Mouse (Mus musculus): Measurements from ENCODE around the gene E2f1. TPM values are rescaled to one million over a fixed set of nuclear protein-coding genes. Genes with fewer than 3 reads are reported as not detected.

The E2f1 gene
- total and polyA plus RNA-seq, 3 experiments: 5.1 to 19.6 (median 5.3) TPM

GRCm38 (mm10) chr2:154617061-154617460, 47.4 kb upstream of the E2f1 start:
- Histone ChIP-seq H3K27ac (ENCODE audit: insufficient read depth, low read depth) (no peak overlapping the region), H3K4me2 (ENCODE audit: insufficient read depth, low read depth, poor library complexity, severe bottlenecking) (no peak overlapping the region), H3K27me3 (replicated peaks) (no peaks in the 10 kb centered on the region), H3K9ac (ENCODE audit: insufficient read depth, low read depth) (no peak overlapping the region), H3K79me2 (replicated peaks; ENCODE audit: control insufficient read depth, extremely low read depth, insufficient read depth, poor library complexity, severe bottlenecking) (no peaks in the 10 kb centered on the region), H3K36me3 (replicated peaks in 1 of 2; ENCODE audit: control insufficient read depth in 1 of 2, insufficient read depth in 1 of 2, low read length in 1 of 2) (peaks cover 0 to 4% of the 10 kb centered on the region in 2 experiments), H3K4me1 (ENCODE audit: control insufficient read depth in 1 of 2, insufficient read depth in 2 of 2) (peaks cover 0 to 8% of the 10 kb centered on the region in 2 experiments; a peak in 3 of 4 replicates), H3K4me3 (replicated peaks in 1 of 3; ENCODE audit: low read depth in 2 of 3, low read length in 2 of 3, poor library complexity in 1 of 3) (no peak overlapping the region), H3K9me3 (replicated peaks; ENCODE audit: low read length) (no peaks in the 10 kb centered on the region)
- in situ Hi-C loops (cut with MboI; ENCODE audit: low pct_ligation_motif_present, low pct_unique_long_range_greater_than_20kb, low sequenced_read_pairs): no loop called here
- no peak for DNase-seq (ENCODE audit: extremely low read depth)
- dilution Hi-C loops (cut with MboI; ENCODE audit: extremely low pct_ligation_motif_present, extremely low pct_unique_long_range_greater_than_20kb, low sequenced_read_pairs): no loop called here
- TF ChIP-seq ZMIZ1 (IDR thresholded peaks at IDR 0.05; ENCODE audit: low read depth, low read length) (no peak), CHD1 (IDR thresholded peaks at IDR 0.05; ENCODE audit: low read depth, low read length) (no peak), JUND (conservative IDR thresholded peaks at IDR 0.05; ENCODE audit: low read depth, low read length) (no peak), EP300 (IDR thresholded peaks at IDR 0.05; ENCODE audit: low read length) (no peak), NRF1 (IDR thresholded peaks at IDR 0.05; ENCODE audit: low read depth, low read length) (no peak), CHD2 (IDR thresholded peaks at IDR 0.05; ENCODE audit: low read length) (no peak), SIN3A (IDR thresholded peaks at IDR 0.05; ENCODE audit: low read length) (no peak), GABPA (IDR thresholded peaks at IDR 0.05; ENCODE audit: insufficient replicate concordance, low read depth, low read length) (no peak), HCFC1 (IDR thresholded peaks at IDR 0.05; ENCODE audit: low read depth, low read length) (no peak), CTCF (conservative IDR thresholded peaks at IDR 0.05 in 1 of 2, IDR thresholded peaks at IDR 0.05 in 1 of 2; ENCODE audit: low read depth in 2 of 2, low read length in 2 of 2) (no peak), BHLHE40 (IDR thresholded peaks at IDR 0.05; ENCODE audit: low read depth, low read length) (no peak), ZC3H11A (IDR thresholded peaks at IDR 0.05; ENCODE audit: low read depth, low read length) (no peak), ELF1 (IDR thresholded peaks at IDR 0.05; ENCODE audit: low read depth, low read length) (no peak), RAD21 (IDR thresholded peaks at IDR 0.05; ENCODE audit: low read depth, low read length) (no peak)

GRCm38 (mm10) chr2:154615674-154616073, 46.0 kb upstream of the E2f1 start:
- Histone ChIP-seq H3K4me2 (ENCODE audit: insufficient read depth, low read depth, poor library complexity, severe bottlenecking) (no peak overlapping the region), H3K27me3 (replicated peaks) (no peaks in the 10 kb centered on the region), H3K9me3 (replicated peaks; ENCODE audit: low read length) (no peaks in the 10 kb centered on the region), H3K27ac (ENCODE audit: insufficient read depth, low read depth) (no peak overlapping the region), H3K36me3 (replicated peaks in 1 of 2; ENCODE audit: control insufficient read depth in 1 of 2, insufficient read depth in 1 of 2, low read length in 1 of 2) (no peaks in the 10 kb centered on the region), H3K4me3 (replicated peaks in 1 of 3; ENCODE audit: low read depth in 2 of 3, low read length in 2 of 3, poor library complexity in 1 of 3) (no peak overlapping the region), H3K79me2 (replicated peaks; ENCODE audit: control insufficient read depth, extremely low read depth, insufficient read depth, poor library complexity, severe bottlenecking) (no peaks in the 10 kb centered on the region), H3K4me1 (ENCODE audit: control insufficient read depth in 1 of 2, insufficient read depth in 2 of 2) (peaks cover 0 to 9% of the 10 kb centered on the region in 2 experiments; a peak in 3 of 4 replicates), H3K9ac (ENCODE audit: insufficient read depth, low read depth) (no peak overlapping the region)
- DNase-seq (ENCODE audit: extremely low read depth): no peak
- no peak for TF ChIP-seq RAD21 (IDR thresholded peaks at IDR 0.05; ENCODE audit: low read depth, low read length)
- TF ChIP-seq HCFC1 (IDR thresholded peaks at IDR 0.05; ENCODE audit: low read depth, low read length): no peak
- TF ChIP-seq ZMIZ1 (IDR thresholded peaks at IDR 0.05; ENCODE audit: low read depth, low read length): no peak
- TF ChIP-seq MAX (IDR thresholded peaks at IDR 0.05; ENCODE audit: low read length): no peak
- in situ Hi-C loops (cut with MboI; ENCODE audit: low pct_ligation_motif_present, low pct_unique_long_range_greater_than_20kb, low sequenced_read_pairs) (no loop called here), dilution Hi-C loops (cut with MboI; ENCODE audit: extremely low pct_ligation_motif_present, extremely low pct_unique_long_range_greater_than_20kb, low sequenced_read_pairs) (no loop called here)

Measured in CH12.LX (cell line).